Mouse (Mus musculus) adrenal gland, adult (tissue): ENCODE data around the gene Fgf18.
A peak's percentile ranks its signal among the peaks of the same experiment; 100 is the strongest.

Experiments
- DNase-seq, 2 experiments: peaks; one replicate each; pipeline ENCODE4 v3.0.0; 2022 to 2023; ENCODE audit warnings: low spot score in 1 of 2; ENCODE audit not compliant: inconsistent age in 2 of 2

Gene Fgf18

DNA sequence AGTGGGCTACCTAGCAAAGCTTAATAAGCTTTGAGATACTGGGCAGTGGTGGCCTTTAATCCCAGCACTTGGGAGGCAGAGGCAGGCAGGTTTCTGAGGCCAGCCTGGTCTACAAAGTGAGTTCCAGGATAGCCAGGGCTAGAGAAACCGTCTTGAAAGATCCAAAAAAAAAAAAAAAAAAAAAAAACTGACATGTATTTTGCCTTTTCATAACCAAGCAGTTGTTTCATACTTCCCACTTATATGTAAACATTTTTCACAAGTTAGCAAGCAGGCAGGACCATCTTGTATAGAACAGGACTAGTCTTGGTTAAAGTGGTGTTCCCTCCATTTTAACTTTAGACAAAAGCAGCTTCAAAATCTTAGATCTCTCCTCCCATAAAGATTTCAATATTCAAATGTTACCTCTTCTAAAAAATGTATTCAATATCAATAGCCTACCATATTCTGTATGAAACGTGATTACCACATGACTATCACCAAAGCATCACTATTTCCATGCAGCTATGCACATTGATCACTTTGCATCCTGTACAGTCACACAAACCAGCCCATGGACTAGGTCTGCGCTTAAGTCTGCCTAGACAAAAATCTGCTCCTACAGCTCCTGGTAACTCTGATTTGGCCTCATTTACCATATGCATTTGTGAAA, 4.1 kb upstream of the Fgf18 start:
- DNase-seq = no peak

DNA sequence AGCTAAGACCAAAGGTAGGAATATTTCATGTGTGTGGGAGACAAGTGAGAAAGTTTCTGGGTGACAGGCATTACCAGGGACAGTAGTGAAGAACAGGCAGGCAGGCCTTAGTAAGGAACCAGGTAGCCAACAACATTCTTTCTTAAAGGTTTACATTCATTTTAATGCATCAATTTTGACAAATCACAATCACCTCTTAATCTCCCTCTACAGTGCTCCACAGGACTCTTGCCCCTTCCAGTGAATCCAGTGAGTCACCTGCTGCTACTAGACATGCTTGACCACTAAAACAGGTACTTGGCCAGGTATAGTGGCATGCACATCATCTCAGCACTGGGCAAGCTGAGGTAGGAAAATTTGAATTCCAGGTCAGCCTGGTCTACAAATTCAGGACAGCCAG, 3.2 kb upstream of the Fgf18 start:
- no peak for DNase-seq

DNA sequence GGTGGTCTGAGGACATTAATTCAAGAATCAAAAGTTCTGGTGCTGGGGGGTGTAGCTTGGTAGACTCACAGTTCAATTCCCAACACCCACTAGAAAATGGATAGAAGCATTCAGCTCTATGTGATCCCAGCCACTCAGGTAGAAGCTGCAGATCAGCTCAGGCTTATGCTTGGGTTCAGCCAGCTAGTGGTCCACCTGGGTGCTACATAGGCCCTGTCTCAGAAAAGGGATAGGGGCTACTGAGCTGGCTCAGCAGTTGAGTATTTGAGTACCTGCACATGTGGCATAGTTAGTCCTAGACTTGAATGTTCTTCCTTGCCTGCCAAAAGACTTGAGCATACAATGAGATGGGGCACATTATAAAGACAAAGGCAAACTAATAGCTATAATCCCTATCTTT, 2.3 kb upstream of the Fgf18 start:
- DNase-seq = no peak

DNA sequence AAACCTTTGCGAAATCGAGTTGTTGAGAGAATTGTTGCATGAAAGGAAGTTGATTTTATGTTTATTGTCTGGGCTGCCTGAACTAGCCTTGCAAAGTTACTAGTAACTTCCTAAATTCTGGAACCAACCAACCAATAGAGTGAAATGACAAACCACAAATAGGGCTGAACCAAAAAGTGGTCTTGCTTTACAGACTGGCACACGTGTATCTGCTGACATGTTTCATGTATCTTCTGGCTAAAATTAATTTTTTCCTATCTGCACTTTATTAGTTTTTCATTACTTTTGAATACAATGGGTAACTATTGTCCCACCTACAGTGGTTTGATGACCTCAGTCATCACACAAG, 1.9 kb upstream of the Fgf18 start:
- DNase-seq = no peak

DNA sequence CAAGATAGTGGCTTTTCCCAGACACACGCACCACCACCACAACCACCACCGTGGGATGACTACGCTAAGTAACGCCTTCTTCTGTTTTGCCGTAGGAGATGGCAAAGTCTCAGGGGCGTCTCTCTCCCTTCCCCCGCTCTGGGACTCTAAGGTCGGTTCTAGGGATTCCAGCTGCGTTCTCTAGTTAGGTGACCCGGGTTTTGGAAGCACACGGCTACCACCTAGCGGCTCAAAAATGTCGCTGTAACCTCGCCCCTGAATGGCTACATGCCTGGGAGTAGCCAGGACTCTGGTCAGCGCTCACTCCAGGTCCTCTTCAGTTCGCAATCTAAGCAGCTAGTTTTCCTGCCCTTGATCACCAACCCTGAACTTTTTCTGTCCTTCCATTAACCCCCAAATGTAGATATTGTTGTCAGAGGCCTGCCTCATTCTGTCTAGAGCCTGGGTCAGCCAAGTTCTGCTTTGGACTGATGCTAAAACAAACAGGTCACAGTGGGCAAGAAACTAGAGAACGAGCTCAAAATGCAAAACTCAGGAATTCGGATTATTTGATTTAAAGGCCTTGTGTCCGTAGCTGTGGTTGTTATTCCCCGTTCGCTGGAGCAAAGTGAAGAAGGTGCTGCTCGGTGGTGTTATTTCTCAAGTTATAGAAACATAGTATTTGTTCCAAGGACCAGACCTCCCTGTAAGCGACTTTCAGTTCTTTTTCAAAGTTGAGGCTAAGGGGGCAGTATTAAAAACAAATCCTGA, 1.3 kb upstream of the Fgf18 start:
- peak; percentile 84 to 95 for DNase-seq

DNA sequence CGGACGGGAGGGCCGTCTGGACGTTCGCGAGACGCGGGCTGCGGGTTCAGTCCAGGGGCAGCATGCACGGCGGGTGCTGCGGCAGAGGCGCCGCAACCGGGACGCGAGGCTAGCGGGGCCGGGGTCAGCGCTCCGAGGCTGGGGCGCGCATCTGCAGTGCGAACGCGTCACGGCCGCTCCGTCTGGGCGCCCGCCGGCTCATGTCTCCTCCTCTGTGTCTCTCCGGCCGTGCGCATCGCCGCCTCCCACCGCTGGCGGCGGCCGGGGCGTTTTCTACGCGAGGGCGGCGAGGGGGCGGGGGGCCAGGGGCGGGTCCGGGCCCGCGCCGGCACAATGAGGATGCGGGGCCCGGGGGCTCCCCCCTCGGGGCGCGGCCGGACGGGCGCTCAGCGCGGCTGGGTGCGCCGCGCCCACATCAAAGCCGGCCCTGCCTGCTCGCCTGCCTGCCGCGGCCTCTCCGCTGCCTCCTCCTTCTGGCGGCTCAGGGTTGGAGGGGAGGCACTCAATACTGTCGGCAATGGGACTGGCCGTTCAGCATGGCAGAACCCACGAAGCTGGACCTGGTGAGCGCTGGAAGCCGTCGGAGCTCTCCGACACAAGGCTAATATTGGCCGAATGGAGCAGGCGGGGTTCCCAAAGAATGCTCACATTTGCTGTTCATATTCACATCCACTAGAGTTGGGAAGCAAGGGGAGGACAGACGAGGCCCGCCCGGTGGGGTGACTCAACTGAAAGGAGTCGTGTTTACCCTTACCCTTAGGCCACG, 555 bp upstream of the Fgf18 start:
- DNase-seq = peak in 1 of 2 experiments; percentile 54

DNA sequence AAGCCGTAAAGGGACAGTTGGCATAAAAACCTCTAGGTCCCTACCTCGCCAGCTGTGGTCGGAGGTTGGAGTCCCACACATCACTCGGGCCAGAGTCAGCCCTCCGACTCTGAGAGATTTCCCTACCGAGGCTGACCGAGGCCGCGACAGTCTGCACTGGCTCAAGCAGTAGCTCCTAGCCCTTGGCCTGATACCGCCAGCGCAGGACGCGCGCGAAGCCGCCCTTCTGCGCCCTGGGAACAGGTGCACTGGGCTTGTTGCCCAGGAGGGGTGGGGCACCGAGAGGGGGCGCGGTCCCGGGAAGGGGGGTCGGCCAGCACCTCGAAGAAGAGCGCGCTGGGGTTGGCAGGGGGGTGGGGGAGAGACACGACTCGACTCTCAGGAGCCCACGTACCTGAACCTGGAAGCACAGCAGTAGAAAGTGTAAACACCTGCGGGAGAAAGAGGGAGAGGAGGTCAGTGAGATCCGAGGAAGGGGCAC, 509 bp downstream of the Fgf18 start:
- DNase-seq = peak; percentile 36 to 77

DNA sequence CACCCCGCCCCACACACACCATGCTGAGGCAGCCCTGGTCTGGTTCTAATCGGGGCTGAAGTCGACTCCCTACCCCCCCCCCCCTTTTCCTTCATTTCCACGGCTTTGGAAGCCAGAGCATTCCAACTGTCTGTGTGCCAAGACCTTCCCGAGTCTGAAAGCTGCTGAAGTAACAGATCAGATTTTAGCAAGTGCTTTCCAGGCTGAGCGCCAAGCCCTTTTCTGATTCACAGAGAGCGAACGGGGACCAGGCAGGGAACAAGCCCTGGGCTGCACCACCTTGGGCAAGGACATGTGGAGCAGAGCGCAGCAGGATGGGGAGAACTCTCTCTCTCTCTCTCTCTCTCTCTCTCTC, 1.1 kb downstream of the Fgf18 start:
- peak; percentile 83 to 94 for DNase-seq

DNA sequence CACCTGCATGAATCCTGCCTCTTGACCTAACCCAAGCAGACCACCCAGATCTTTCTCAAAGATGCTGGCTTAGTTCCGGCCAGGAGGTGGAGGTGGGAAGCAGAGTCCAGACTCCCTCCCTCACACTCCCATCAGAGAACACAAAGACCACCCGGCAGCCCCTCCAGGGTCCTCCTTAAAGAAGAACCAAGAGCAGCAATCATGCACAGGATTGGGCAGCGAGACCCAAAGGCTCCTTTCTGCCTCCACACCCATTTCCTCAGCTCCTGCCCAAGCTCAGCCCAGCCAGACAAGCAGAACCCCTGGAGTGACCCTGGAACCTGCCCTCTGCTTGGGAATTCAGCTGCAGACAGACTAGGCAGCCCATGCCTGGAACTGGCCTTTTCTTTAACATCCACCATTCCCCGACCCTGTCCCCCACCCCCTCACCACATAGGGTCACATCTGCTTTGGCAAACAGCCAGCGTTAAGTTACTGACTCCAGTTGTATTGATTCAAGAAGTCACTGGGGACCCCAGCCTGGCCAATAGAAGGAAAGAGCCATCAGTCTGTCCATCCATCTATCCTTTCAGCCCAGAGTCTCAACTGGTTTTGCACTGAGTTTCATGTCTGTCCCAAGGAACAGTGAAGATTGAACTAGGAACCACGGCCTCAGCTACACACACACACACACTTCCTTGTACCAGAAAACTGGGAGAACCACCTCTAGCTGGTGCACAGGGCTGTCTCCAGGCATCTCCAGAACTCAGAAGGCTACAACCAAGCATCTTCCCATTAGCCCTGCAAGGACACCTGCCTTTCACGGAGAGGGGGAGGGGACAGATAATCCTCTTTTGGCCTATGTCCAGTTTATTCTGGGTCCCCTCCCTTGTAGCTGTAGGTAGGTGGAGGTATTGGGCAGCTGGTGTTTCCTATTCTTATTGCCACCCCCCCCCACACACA, 1.7 kb downstream of the Fgf18 start:
- DNase-seq = peak in 1 of 2 experiments; percentile 41

DNA sequence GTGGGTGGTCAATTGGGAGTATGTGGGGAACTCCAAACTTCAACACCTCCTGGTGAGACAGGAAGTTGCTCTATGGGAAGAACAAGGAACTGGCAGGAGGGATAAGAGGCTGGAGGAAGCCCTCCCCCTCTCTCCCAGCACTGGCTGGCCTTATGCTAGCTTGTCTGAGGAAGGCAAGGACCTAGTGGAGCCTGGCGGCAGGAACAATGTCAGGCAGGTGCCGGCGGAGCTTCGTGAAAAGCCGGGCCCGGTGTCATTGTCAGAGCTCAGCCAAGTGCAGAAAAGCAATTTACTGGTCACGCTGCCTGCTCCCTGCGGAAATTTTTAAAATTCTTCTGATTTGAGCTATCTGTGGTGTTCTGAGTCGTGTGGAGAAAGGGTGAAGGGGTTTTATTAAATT, 3.3 kb downstream of the Fgf18 start:
- DNase-seq = no peak

DNA sequence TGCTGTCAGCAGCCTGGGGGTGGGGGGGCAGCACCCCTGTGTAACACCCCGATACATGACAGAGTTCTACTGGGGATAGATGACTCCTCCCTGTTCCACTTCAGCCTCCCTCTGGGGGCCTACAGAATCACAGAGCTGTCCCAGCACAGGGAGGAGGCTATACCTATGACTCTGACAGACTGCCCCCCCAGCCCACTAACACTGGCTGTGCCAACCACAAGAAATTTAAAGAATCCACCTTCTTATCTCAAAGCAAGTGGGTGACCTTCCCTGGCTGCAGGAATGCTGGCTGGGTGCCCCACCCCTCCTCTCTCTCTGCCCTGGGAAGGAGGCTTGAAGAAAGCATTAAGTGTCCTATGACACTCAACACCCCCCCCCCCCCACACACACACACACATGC, 4.4 kb downstream of the Fgf18 start:
- DNase-seq = peak; percentile 28 to 58

DNA sequence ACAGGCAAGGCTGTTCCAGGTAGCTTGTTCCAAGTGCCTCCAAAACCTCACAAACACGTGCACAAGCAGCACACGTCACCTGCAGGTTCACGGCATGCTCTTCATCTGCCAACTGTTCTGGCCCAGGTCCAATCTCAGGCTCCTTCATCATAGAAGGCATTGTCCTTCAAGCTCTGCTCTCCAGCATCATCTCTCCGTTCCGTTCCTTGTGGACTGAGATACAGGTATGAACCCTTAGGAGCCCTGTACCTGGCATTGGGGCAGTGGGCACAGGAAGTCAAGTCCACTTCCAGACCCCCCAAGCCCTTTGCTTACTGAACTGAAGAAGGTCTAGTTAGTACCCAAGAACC, 7.1 kb downstream of the Fgf18 start:
- DNase-seq = no peak

DNA sequence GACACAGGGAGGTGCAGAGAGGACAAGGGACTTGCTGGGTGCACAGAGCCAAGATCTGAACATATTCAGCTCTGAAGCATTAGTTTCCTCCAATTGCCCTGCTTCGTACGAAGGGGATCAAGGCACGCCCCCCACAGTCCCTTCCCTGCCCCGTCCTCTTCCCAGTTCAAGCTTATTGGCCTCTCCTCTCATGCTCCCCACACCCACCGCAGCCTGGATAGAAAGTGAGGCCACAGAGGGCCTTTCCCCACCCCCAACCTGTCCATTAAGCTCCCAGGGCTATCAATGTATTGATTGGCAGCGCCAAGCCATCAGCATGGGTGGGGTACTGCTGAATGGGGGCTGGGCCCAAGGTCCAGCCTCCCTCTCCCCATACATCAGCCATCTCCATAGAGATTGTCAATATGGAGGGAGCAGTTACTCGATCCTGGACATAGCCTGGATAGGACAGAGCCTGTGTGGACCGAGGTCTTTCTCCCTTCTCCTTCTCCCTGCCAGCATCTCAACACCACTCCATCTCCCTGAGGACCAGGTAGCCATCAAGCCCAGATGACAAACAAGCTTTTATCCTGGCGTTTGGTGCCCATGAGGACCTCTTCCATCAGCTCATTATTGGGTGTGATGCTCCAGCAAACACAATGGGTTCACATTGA, 7.6 kb downstream of the Fgf18 start:
- DNase-seq = no peak

DNA sequence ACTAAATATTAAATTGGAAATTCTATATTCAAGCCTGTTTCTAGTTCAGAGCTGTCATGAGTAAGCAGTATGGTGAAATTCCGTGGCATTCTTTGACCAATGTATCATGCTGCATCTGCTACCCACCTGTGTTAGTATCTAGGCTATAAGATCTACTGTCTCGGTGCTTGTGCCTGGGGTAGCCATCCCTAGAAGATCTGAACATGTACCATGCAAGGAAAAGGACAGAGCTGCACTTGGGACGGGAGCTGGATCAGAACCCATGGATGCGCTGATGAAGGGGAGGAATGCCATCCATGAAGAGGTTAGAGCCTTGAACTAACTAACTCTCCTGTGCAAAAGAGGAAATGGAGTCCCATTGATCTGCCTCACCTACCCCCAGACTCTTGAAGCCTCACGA, 8.5 kb downstream of the Fgf18 start:
- DNase-seq = no peak

DNA sequence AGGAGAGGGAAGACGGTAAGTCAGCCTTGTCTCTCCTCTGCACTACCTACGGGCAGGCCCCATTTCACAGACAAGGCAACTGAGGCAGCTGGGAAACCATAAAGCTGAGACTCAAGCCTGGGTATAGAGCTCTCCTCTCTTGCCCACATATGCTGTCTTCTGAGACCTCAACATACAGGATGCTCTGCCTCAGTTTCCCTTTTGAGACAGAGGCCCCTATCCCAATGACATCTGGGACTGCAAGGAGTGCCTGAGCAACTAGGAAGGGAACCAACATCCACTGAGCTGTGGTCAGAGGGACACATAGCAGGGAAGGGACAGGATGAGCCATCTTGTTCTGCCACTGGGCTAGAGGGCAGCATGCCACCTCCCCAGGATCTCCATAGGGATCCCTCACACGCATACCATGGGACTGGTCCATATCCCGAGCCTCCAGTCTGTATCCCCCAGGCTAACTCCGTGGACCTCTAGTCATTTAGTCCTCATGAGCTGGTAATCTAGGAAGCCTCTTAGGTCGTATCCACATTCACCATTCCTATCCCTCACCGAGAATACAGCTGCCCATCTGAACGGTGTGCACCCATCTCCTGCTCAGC, 12.7 kb downstream of the Fgf18 start:
- no peak for DNase-seq

DNA sequence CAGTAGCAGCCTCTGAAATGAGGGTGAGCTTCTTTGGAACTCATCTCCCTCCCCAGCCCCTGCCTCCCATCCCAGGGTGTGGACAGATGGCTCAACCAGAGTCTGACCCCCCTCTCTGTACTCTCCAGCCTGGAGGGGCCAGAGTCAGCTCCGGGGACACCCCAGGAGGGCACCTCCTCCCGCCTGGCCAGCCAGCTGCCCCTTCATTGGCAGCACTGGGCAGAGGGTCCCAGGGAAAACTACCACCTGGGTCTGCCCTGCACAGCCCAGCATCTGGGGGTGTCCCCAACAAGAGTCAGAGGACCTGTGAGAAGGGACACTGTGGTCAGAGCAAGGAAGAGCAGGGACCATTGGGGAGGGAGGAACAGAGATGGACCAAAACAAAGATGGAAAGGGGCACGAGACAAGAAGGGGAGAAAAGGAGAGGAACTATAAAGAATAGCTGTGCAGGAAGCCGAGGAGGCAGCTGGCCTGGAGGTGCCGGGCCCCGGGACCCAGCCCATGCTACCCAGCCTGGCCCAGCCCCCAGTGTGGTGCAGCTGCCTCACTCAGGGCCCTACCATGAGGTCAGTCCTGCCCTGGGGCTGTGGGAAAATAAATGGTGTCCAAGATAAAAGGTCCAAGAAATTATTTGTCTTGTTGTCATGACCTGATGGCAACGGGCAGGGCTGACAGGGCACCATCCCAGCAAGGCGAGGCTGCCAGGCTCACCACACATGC, 14.4 kb downstream of the Fgf18 start:
- DNase-seq = no peak

DNA sequence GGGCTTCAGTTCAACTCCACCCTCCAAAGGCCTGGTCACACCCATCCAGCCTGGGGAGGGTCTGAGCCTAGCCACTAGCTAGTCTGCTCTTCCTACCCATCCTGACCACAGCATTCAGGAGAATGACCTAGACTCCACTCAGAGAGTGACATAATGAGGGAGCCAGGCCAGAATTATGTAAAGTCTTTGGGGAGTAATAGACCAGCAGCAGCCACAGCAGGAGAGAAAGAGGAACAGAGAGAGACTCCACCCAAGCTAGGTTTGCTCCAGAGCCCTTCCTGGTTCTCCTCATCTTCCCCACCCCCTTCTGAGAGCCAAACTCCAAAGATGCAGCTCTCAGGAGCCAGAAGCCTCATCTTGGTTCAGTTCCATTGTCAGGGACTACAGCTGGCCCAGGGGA, 20.1 kb downstream of the Fgf18 start:
- DNase-seq = no peak

DNA sequence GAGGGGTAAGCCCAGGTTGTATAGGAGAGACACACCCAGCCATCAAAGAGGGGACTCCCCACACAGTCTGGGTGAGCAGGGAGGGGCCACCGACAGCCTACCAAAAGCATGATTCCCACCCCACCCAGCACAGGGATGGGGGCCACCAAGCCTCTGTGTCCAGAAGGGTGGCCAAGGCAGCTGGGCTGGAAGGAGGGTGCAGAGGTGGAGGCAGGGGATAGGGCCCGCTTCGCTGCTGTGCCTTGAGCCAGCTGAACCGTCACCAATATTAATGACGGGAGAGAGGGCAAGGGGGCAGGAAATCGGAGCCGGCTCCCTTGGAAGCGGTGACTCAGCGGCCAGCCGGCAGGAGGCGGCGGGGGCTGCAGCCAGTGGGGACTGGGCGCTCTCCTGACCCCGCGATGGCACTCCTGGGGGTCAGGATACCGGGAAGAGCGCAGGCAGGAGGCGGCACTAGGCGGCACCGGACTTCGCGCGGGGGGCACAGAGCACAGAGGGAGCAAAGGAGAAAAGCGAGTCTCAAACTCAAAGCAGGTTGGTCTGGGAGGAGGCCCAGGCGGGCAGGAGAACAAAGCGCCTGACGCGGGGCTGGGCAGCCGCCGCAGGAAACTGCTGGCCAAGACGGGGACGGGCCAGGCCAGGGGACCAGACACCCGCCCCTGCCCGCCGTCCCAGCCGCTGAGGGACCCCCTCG, 24.5 kb downstream of the Fgf18 start:
- DNase-seq = peak; percentile 73 to 89

DNA sequence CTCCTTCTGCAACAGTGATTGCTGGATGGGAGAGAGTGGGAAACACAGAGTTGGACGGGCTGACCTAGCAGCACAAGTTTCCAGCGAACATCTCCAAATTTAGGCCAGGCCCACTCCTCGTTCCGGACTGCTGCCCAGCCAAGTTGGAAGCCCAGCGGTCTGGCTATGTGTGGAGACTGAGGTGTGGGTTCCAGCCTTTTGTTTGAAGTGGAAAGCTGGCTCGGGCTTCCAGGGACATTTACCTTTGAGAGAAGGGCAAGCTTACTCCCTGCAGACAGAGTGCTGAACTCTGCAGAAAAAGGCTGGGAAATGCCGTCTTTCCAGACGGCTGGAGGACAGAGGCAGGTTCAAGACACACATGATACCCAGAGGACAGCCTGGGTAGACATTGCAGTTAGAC, 27.6 kb downstream of the Fgf18 start:
- DNase-seq = no peak
